Mouse (Mus musculus) thymus, postnatal 0 days (tissue): ENCODE data around the gene Trmt61a. TPM values are rescaled to one million over a fixed set of nuclear protein-coding genes. Genes with fewer than 3 reads are reported as not detected.
"Not testable (repeated sequence)": the region's sequence is repeated elsewhere in the genome, so short reads cannot be mapped to it uniquely, and the experiment has no call there.

Experiments used
- DNase-seq: peaks from one replicate; pipeline ENCODE4 v3.0.0-alpha.2; 2015; ENCODE audit warnings: low spot score
- polyA plus RNA-seq: library from polyadenylated mRNA; unstranded; fragments of >200 nt; fragmentation: Nextera tagmentation; extraction: Ambion mirVana; gene quantifications from 2 replicates; pipeline ENCODE4 v1.2.1, GENCODE M21; 2015

The Trmt61a gene
- 9.8 and 12.0 TPM in 2 replicates for polyA plus RNA-seq

DNA sequence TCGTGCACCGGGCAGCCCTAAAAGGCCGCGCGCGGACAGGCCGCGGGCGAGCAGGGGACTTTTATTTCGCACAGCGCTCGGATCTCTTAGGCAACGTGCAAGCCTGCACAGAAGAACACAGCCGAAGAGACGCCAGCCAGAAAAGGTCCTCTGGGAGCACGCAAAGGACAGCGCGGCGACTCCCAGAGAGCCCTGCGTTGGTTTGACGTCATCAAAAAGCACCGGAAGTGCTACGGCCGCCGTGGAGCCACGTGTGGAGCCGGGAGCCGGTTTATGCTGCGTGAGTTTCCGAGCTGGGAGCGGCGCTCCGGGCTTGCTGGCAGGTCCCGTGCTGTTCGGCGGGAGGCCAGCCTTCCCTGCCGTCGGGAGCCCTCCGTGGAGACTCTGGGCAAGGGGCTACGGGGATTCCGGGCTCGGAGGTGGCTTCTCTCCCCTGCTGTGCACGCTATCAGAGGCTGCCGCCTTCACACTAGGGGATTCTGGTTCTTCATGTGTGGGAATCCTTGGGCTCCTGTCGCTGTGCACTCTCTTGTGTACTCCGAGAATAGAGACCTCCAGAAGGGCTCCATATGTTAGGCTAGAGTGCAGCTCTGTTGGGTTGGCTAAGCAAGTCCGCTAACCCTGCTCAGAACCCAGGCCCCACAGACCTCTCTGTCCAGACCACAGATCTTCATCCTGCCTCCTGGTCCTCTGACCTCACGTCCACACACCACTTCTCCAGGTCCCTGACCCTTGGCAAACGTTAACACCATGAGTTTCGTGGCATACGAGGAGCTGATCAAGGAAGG lies at the start of gene Trmt61a:
Gene Trmt61a (plus strand): TSS at position 224 of the 788 bp plus-strand sequence.
- peak; percentile 93 for DNase-seq

DNA sequence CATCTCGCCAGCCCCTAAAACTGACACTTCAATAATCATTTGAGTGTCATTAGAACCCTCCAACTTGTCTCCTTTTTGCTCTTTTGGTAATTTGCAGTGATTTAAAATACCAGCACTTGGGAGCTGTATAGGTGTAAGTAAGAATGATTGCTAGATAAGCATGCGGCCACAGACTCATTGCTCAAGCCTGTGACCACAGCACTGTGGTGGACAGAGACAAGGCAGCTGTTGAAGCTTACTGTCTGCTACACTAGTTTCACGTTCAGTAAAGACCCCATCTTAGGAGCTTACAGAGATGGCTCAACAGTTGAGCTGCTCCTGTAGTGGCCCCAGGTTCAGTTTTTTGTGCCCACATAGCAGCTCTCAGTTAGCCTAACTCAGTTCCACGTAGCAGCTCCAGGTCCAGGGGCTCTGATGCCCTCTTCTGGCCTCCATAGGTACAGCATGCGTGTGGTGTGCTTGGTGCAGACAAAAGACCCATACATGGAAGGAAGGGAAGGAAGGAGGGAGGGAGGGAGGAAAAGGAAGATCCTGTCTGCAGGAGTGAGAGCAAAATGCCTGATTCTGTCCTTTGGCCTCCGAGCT lies 29.8 kb upstream of the Trmt61a start:
- peak; percentile 56 for DNase-seq

DNA sequence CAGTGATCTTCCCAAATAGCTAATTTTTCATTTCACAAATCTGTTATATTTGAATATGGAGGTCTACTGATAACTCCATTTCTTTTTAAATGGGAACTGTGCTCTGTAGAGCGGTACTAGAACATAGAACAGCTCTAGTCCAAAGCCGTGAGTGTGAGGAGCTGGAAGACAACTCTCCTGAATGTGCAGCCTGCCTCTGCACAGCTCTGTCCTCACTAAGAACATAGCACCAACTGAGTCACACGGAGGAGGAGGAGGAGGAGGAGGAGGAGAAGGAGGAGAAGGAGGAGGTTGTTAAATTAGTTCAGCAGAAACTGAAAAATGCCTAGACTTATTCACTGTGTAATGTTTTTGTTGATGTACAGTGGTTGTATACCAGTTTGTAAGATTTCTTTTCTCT lies 25.0 kb upstream of the Trmt61a start:
- DNase-seq = no peak

DNA sequence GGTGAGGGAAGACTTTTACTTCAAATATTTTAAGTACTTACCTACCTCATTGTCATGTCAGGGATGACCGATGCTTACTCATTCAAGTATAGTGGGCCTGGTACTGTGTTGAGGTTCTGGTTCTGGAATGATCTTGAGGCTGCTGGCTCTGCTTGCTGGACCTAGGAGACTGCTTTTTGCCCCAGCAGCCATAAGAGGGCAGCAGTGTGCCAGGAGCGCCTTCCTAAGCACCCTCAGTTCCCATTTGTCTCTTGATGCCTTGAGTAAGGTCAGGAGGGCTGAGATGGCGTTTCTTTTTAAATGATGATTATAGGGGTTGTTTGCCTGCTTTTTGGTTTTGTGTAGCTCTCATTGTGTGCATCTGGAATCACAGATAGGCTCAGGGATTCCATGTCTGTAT lies 24.5 kb upstream of the Trmt61a start:
- peak; percentile 71 for DNase-seq

DNA sequence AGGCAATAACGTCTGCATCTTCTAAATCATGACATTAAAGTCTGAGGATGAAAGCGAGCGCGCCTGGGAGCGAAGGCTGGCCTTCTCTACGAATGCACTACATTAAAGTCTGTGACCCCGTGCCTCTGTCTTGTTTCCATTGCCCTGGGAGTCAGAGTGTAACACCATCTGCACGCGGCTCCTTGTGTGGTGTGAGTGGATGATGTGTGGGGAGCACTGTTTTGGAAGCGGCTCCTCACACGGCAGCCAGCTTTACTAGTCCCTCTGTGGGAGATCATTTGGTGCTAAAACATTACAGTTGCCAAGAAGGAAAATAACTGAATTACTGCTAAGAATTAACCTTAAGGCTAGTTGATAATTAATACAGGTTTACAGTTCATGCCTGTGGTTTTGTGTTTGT lies 22.2 kb upstream of the Trmt61a start:
- DNase-seq = no peak

DNA sequence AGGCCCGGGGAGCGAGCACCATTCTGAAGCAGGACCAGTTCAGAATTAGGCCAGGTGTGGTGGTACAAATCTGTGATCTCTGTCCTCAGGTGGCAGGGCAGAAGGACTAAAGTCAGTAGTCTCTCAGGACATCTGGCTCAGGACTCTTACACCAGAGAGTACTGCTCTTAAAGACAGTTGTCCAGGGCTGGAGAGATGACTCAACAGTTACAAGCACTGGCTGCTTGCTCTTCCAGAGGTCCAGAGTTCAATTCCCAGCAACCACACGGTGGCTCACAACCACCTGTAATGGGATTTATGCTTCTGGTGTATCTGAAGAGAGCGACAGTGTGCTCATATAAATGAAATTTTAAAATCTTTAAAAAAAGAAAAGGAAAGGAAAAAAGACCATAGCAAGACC lies 18.6 kb upstream of the Trmt61a start:
- no peak for DNase-seq

DNA sequence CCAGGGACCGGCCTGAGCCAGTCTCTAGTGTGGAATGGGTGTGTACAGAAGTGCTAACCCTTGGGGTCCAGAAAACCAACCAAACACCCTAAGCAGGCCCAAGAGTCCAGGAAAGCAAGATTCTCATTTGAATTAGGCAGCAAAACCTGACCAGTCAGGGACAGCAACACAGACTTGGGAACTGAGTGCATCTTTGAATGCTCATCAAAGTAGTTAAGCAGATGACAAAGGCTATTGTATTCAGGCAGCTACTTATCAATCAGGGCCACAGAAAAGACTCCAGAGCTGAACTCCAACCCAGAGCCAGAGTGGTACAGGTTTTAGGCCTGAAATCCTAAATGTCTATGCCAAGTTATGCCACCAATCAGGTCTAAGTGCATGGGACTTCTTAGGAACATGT lies 17.3 kb upstream of the Trmt61a start:
- no peak for DNase-seq

DNA sequence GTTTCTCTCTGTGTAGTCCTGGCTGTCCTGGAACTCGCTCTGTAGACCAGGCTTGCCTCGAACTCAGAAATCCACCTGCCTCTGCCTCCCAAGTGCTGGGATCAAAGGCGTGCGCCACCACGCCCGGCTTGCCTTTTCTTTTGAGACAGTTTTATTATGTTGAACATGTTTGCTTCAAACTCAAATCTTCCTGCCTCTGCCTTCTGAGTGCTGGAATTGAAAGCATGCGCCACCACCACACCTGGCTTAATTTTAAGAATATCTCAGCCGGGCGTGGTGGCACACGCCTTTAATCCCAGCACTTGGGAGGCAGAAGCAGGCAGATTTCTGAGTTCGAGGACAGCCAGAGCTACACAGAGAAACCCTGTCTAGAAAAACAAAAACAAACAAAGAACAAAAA lies 16.4 kb upstream of the Trmt61a start:
- not testable (repeated sequence) for DNase-seq

DNA sequence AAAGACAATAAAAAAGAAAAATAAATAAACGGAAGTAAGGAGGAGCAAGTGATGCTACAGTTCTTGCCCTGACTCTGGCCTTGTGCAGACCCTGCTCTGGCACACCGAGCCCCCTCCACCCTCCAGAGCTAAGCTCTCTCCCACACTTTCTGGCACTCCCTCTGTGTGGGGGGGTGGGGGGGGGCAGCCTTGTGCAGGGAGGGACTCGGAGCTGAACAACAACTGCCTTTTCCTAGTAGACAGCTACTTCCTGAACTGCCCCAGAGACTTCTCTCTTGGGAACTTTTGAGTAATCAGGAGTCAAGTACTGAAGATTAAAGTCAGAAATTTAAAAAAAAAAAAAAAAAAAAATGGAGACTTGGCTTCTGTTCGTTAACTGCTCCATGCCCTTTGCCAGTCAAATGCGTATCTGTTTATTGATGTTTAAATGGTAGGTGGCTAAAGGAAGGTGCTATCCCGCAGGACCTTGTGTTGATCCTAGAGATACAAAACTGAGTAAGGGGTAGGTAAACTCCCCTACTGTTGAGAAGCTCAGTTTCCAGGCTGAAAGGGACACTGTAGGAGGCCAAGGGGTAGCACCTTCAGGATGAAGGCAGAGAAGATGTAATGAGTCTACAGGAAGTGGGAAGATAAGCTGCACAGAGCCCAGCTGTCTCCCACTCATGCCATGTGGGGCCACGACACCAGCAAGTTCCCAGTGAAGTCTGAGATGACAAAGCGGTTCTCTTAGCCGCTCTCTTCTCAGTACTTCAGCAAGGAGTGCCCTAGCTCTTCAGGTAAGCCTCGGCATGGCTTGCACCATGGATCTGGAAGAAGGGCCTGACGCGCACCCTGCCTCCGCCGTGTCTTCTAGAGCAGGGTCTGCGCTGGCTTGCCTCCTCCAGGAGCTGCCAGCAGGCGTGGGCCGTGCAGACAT lies 14.4 kb upstream of the Trmt61a start:
- DNase-seq = peak; percentile 16

DNA sequence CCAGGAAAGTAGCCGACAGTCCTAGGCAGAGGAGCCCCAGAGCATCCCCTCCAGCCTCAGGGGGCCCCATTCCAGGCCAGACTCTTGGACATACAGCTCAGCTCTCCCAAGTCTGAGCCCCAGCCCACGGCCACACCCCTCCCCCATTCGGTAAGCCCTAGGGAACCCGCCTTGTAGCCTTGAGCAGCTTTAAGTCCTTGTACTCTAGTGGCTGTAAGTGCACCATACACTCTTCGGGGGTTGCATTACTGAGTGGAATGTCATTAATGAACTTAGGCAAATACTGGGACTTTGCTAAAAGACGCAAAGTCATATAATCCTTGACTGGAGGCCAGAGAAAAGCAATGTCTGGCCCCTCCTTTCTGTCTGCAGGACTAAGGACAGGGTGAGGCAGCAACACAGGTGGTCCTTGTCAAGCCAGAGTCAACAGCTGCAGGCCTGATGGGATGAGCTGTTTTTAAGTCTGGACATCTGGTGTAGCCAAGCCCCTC lies 13.7 kb upstream of the Trmt61a start:
- no peak for DNase-seq

DNA sequence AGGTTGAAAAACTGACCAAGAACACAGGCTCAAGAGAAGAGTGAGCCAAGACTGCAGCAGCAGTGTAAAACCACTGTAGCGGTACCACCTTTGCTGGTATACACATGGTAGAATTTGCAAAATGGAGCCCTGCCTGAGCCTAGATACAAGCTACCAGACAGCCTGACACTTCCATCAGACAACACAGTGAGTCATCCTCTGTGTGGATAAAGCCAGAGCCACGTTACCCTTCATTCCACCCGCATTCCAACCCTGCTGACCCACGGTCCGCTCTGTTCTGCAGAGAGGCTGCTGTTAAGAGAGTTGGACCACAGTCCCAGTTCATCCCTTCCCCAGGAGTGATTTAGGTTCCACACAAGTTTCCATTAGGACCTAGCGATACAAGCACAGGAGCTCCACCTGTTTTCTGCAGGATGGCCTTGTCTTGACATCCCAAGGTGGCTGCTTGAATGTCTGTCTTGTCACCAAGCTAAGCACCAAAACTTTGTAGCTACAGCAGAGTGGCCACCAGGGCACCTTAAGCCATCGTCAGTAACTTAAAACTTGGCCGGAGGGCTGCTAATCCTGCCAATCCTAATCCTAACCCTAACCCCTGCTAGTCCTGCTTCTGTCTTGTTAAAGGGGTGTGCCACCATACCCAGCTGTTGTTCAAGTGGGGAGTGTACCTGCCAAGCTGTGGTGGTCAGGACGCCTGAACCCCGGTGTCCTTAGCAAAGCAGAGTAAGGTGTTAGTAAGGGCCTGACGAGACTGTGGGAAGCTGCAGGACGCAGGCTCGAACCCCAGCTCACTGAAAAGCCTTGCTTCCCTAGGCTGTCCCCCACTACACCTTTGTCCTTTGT lies 12.6 kb upstream of the Trmt61a start:
- DNase-seq = no peak

DNA sequence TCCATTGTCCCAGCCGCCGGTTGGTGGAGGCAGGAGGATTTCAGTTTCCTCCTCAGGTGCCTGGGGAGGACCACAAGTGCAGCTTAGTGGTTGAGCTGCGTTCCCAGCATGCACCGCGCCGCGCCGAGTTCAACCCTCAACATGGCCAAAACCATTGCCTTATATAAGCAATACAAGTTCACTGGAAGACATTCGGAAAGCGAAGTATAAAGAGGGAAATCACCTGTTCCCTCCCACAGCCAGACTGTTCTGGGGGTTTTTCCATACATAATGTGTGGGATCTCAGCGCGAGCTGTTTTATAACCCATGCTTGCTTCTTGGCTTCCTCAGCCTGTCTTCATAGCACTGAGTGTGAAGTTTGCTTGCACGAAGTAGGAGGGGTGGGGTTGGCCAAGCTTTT lies 11.5 kb upstream of the Trmt61a start:
- DNase-seq = no peak

DNA sequence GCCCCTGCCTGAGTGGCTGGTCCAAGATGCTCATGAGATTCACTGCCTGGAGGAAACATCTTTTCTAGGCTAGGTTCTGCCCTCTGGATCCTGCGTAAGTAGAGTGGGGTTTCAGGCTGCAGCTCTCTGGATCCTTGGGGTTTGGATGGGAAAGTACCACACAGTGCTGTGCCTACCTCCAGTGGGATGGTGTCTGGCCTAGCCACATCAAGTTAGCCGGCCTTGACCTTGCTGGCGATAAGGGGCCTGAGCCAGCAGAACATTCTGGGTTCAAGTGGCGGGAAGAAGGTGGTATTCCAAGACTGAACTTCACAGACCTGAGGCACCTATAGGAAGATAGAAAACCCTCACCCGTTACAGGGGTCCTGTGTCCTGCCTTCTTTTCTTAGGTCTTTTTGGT lies 10.5 kb upstream of the Trmt61a start:
- DNase-seq = no peak

DNA sequence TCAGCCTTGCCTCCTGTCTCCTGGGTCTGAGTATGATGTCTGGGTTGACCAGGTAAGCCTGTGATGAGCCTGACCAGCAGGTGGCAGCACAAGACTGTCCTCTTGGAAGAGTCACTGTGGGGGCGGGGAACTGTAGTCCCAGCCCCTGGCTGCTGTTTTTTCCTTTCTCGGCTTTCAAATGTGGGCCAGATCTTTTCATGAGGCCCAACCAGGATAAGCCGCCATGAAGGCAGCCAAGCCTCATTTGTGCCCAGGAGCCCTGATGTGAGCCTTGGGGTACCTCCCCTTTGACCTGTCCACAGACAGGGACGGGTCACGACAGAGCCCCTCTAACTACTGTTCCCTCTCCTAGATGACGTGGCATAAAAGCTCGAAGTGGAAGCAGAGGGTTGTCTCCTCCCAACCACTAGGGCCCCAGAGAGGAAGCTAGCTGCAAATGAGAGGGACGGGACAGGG lies 9.4 kb upstream of the Trmt61a start:
- peak; percentile 96 for DNase-seq

DNA sequence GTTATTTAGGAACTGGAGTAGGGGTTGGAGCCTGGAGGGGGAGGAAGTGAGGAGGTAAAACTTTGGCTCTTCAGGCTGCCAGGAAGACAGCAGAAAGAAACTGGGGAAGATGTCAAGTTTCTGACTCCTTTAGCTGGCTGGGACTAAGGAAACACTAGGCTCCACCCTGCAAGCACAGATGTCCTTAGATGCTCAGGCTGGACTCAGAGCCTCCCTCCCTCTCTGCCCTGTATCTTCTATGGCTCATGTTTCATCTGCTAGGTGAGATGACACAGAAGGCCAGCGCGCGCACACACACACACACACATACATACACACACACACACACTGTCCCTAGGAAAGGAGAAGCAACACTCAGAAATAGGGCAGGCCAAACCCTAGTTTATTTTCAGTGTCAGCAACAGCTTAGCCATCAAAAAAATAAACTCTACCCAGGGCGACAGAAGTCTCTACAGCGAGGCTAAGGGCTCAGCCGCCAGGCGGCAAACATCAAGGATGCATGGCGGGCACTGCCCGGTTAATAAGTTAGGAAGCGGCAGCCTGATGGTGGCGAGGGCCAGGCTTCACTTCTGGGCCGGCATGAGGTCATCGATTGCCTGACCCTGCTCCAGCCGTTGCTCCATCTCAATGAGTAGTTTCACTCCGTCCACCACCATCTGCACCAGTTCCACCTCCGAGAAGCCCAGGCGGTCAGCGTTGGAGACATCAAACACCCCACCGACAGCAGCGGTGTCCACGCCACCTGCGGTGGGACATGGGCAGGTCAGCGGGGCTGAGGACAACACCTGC lies 8.7 kb upstream of the Trmt61a start:
- DNase-seq = no peak

DNA sequence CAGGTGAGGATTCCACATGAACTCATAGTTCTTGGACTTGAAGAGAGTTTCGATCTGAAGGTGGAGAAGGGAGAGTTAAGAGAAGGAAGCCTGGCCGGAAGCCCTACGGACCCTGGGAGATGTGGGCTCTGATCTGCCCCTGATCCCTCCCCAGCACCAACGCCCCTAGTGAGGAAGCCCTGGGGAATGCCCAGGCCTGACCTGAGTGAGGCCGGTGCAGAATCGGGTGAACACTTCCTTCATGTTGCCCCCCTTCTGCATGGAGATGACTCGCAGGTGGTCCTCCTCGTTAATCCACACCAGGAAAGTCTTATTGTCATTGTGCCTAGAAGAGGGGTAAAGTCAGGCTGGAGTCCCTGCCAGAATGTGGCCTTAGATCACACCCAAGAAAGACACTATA lies 7.9 kb upstream of the Trmt61a start:
- no peak for DNase-seq

DNA sequence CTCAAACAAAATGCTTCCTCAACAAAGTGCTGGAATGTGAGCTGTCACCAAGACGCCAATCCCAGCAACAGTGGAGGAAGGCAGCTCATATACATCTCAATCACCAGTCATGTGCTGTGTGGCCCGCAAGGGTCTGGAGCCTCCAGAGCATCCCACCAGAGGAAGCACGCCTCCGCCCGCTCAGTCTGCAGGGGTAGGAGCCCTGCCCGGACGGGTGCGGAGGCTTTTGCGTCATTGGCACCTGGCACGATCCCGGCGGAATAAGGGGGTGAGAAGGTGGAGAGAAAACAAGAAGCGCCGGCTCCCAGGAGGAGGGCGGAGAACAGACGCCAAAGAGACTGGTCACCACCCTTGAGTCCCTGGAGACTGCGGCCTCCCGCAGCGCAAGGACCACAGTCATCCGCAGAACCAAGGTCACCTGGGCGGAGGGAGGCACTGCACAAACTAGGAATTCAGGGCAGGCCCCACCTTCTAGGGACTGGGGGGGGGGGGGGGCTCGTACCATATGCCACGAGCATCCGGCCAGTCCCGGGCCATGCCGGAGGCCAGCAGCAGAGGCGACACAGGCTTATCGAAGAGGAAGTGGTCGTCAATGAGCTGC lies 7.4 kb upstream of the Trmt61a start:
- no peak for DNase-seq

DNA sequence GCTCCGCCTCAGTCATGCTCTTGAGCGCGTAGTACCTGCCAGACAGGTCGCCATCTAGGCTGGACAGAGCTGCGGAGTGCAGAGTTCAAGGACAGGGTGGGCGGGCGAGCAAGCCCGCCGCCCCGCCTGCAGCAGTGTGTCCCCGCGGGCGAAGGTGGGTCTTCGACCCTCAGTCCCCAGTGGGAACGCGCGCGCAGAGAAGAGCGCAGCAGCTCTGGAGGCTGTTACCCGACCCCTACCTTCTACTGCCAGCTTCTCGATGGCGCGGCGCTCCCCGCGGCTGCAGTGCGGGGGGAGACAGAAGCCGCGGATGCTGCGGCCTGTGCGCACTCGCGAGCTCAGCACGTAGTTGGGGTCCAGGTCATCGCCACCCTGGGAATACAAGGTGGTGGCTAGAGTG lies 6.9 kb upstream of the Trmt61a start:
- DNase-seq = peak; percentile 19

DNA sequence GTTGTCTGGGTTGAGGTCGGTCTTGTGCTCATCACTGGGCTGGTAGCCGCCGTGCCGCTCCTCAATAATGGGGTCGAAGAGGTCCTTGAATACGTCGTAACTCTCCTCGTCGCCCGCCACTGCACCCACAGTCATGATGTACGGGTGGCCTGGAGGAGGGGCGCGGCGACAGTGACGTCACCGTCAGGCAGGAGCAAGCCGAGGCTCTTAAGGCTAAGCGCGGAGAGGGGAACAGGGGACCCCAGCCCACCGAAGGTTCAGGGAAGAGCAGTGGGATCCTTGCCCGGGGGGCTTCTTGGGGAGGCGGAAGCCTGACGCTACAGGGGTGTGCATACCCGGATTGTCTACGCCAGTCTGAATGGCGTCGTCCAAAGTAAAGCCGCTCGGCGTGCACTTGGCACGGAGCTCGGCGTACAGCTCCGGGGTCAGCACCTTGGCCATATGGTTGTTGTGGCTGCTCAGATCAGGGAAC lies 6.4 kb upstream of the Trmt61a start:
- DNase-seq = peak; percentile 62
